Mouse (Mus musculus): ENCODE results near the gene Dennd1c. TPM values are rescaled to one million over a fixed set of nuclear protein-coding genes. Genes with fewer than 3 reads are reported as not detected.
"Not testable (repeated sequence)": the region's sequence is repeated elsewhere in the genome, so short reads cannot be mapped to it uniquely, and the experiment has no call there.

The Dennd1c gene
- polyA plus RNA-seq, 1 experiment from 2014 or later = 6.0 TPM

DNA sequence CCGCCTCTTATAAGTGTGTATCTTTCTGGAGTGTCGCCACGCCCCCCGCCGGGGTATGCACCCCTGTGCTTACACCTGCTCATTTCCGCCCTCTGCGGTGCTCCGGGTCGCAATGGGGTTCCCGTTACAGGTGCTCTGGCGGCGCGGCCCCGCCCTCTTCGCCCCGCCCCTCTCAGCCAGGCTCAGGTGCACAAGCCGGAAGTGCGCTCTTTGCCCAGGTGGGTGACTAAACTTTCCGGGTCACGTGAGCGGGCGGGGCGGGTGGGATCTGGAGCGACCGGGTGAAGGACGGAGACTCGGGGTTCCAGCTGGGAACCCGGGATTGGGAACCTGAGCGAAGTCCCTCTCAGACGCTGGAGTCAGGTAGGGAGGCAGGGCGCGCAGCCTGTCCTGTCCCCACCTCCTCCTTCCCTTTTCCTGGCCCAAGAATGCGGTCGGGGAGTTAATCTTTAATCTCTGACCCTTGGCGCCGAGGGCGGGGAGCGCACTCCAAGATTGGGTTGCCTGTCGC lies 16.2 kb downstream of the Dennd1c start:
- 0 out of 2 replicates have a peak, but pooled peaks cover 8% of the 10 kb centered on the region for H3K36me3 ChIP-seq
- no peaks in the 10 kb centered on the region for H3K9me3 ChIP-seq (replicated peaks)
- peak; percentile 38 for ATAC-seq (replicated peaks; ENCODE audit: low FRiP score)
- H3K27me3 ChIP-seq = peaks cover 33% of the 10 kb centered on the region
- peak overlapping the region; percentile 60 for H3K4me2 ChIP-seq
- H3K4me1 ChIP-seq = peaks cover 37% of the 10 kb centered on the region
- H3K9ac ChIP-seq = peak overlapping the region; percentile 50
- under 1% methylated on average over 39 of the region's 39 CpGs for WGBS
- peak overlapping the region; percentile 53 for H3K4me3 ChIP-seq (replicated peaks)
- H3K27ac ChIP-seq = peak overlapping the region; percentile 91

DNA sequence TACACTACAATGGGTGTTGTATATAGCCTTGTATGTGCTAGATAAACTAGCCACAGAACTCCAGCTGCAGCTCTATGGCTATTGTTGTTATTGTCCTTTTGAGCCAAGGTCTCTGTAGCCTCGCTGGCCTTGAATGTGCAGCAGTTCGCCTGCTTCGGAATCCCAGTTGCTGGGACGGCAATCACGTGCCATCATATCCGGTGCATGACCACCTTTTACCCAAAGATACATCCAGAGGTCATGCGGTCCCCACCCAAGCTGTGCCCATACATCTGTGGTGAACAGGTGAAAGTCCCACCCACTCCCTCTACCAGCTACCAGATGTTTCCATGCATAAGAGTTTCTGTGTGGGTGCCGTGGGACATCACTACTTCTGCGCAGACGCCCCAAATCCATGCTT lies 17.2 kb downstream of the Dennd1c start:
- Histone ChIP-seq H3K27ac (peak overlapping the region; percentile 84), H3K9ac (no peak overlapping the region), H3K4me3 (replicated peaks) (peak overlapping the region; percentile 84), H3K36me3 (peaks cover 11% of the 10 kb centered on the region; the same call in 1 of the 2 replicates), H3K4me2 (peak overlapping the region; percentile 93), H3K4me1 (peaks cover 37% of the 10 kb centered on the region), H3K27me3 (peaks cover 33% of the 10 kb centered on the region), H3K9me3 (replicated peaks) (no peaks in the 10 kb centered on the region)
- no peak for ATAC-seq (replicated peaks; ENCODE audit: low FRiP score)
- WGBS = 40% methylated on average over 10 of the region's 10 CpGs

- H3K36me3 ChIP-seq = peaks cover 17% of the 10 kb centered on the region
- ATAC-seq (replicated peaks; ENCODE audit: low FRiP score) = peak; percentile 88
- peak overlapping the region; percentile 84 for H3K4me3 ChIP-seq (replicated peaks)
- no peaks in the 10 kb centered on the region for H3K9me3 ChIP-seq (replicated peaks)
- H3K4me2 ChIP-seq = peak overlapping the region; percentile 93
- under 1% methylated on average over 44 of the region's 44 CpGs for WGBS
- H3K27ac ChIP-seq = peak overlapping the region; percentile 84
- peaks cover 37% of the 10 kb centered on the region for H3K4me1 ChIP-seq
- H3K9ac ChIP-seq = peak overlapping the region; percentile 75
- H3K27me3 ChIP-seq = peaks cover 33% of the 10 kb centered on the region
Measured at GRCm38 (mm10) chr17:57060231-57060801, 18.0 kb downstream of the Dennd1c start.

GRCm38 (mm10) chr17:57059486-57059977 lies 18.8 kb downstream of the Dennd1c start, which contains the start of gene Slc25a23:
Gene Slc25a23, minus strand, starts transcription at chr17:57059863.
- Histone ChIP-seq H3K27me3 (peaks cover 33% of the 10 kb centered on the region), H3K27ac (peak within 1 kb of the TSS; percentile 84), H3K4me2 (peak within 1 kb of the TSS; percentile 93), H3K9ac (peak within 1 kb of the TSS; percentile 75), H3K36me3 (peaks cover 24% of the 10 kb centered on the region), H3K4me3 (replicated peaks) (peak within 1 kb of the TSS; percentile 84), H3K4me1 (peaks cover 37% of the 10 kb centered on the region), H3K9me3 (replicated peaks) (no peaks in the 10 kb centered on the region)
- ATAC-seq (replicated peaks; ENCODE audit: low FRiP score) = peak; percentile 69
- WGBS = 0% methylated on average over 33 of the region's 45 CpGs

- peak within 1 kb of the TSS; percentile 75 for H3K9ac ChIP-seq
- peaks cover 37% of the 10 kb centered on the region for H3K4me1 ChIP-seq
- H3K4me2 ChIP-seq = peak within 1 kb of the TSS; percentile 93
- H3K36me3 ChIP-seq = peaks cover 28% of the 10 kb centered on the region
- ATAC-seq (replicated peaks; ENCODE audit: low FRiP score) = no peak
- WGBS = 2% methylated on average over 14 of the region's 22 CpGs
- H3K9me3 ChIP-seq (replicated peaks) = no peaks in the 10 kb centered on the region
- H3K4me3 ChIP-seq (replicated peaks) = peak within 1 kb of the TSS; percentile 84
- H3K27ac ChIP-seq = peak within 1 kb of the TSS; percentile 84
- H3K27me3 ChIP-seq = peaks cover 29% of the 10 kb centered on the region
Measured at GRCm38 (mm10) chr17:57058891-57059485, 19.3 kb downstream of the Dennd1c start, which contains the start of gene Crb3. Gene Crb3, plus strand, starts transcription at chr17:57059105.

GRCm38 (mm10) chr17:57056246-57056645 lies 22.1 kb downstream of the Dennd1c start:
- Histone ChIP-seq H3K36me3 (peaks cover 49% of the 10 kb centered on the region), H3K27me3 (peaks cover 5% of the 10 kb centered on the region), H3K27ac (no peak overlapping the region), H3K4me1 (peaks cover 24% of the 10 kb centered on the region), H3K4me2 (no peak overlapping the region), H3K4me3 (replicated peaks) (no peak overlapping the region), H3K9me3 (replicated peaks) (no peaks in the 10 kb centered on the region), H3K9ac (no peak overlapping the region)
- no peak for ATAC-seq (replicated peaks; ENCODE audit: low FRiP score)
- WGBS = 83% methylated on average over 3 of the region's 3 CpGs

GRCm38 (mm10) chr17:57051679-57052078 lies 26.6 kb downstream of the Dennd1c start:
- WGBS = 90% methylated on average over 4 of the region's 4 CpGs
- H3K4me2 ChIP-seq; H3K27ac ChIP-seq; H3K9ac ChIP-seq; H3K9me3 ChIP-seq (replicated peaks); H3K4me3 ChIP-seq (replicated peaks); H3K4me1 ChIP-seq; ATAC-seq (replicated peaks; ENCODE audit: low FRiP score); H3K27me3 ChIP-seq: not testable (repeated sequence)
- H3K36me3 ChIP-seq = peaks cover 66% of the 10 kb centered on the region

GRCm38 (mm10) chr17:57048816-57049215 lies 29.5 kb downstream of the Dennd1c start:
- Histone ChIP-seq H3K4me2 (no peak overlapping the region), H3K27me3 (no peaks in the 10 kb centered on the region), H3K36me3 (peaks cover 54% of the 10 kb centered on the region), H3K9me3 (replicated peaks) (no peaks in the 10 kb centered on the region), H3K4me3 (replicated peaks) (no peak overlapping the region), H3K9ac (no peak overlapping the region), H3K4me1 (0 out of 2 replicates have a peak, but pooled peaks cover 5% of the 10 kb centered on the region), H3K27ac (no peak overlapping the region)
- WGBS = 87% methylated on average over 3 of the region's 3 CpGs
- ATAC-seq (replicated peaks; ENCODE audit: low FRiP score) = no peak

GRCm38 (mm10) chr17:57047406-57047805 lies 30.9 kb downstream of the Dennd1c start:
- peaks cover 40% of the 10 kb centered on the region for H3K36me3 ChIP-seq
- 0 out of 2 replicates have a peak, but pooled peaks cover 5% of the 10 kb centered on the region for H3K4me1 ChIP-seq
- H3K4me2 ChIP-seq = no peak overlapping the region
- H3K9me3 ChIP-seq (replicated peaks) = no peaks in the 10 kb centered on the region
- H3K27ac ChIP-seq = no peak overlapping the region
- H3K4me3 ChIP-seq (replicated peaks) = no peak overlapping the region
- peak; percentile 34 for ATAC-seq (replicated peaks; ENCODE audit: low FRiP score)
- no peaks in the 10 kb centered on the region for H3K27me3 ChIP-seq
- WGBS = 49% methylated on average over 5 of the region's 5 CpGs
- no peak overlapping the region for H3K9ac ChIP-seq

GRCm38 (mm10) chr17:57041554-57041953 lies 36.8 kb downstream of the Dennd1c start, which contains the start of gene Slc25a41:
Gene Slc25a41, minus strand, starts transcription at chr17:57041654.
- Histone ChIP-seq H3K27me3 (peaks cover 15% of the 10 kb centered on the region), H3K4me3 (replicated peaks) (no peak within 1 kb of the TSS), H3K9me3 (replicated peaks) (no peaks in the 10 kb centered on the region), H3K4me1 (peaks cover 3% of the 10 kb centered on the region; the same call in 1 of the 2 replicates), H3K4me2 (no peak within 1 kb of the TSS), H3K36me3 (peaks cover 11% of the 10 kb centered on the region), H3K9ac (no peak within 1 kb of the TSS), H3K27ac (no peak within 1 kb of the TSS)
- 78% methylated on average over 8 of the region's 8 CpGs for WGBS
- ATAC-seq (replicated peaks; ENCODE audit: low FRiP score) = no peak

- no peak overlapping the region for H3K9ac ChIP-seq
- 47% methylated on average over 8 of the region's 8 CpGs for WGBS
- peaks cover 3% of the 10 kb centered on the region; the same call in 1 of the 2 replicates for H3K4me1 ChIP-seq
- H3K4me3 ChIP-seq (replicated peaks) = no peak overlapping the region
- ATAC-seq (replicated peaks; ENCODE audit: low FRiP score) = no peak
- H3K27me3 ChIP-seq = peaks cover 15% of the 10 kb centered on the region
- no peak overlapping the region for H3K27ac ChIP-seq
- H3K4me2 ChIP-seq = 0 out of 2 replicates have a peak overlapping the region, but pooled peaks have one; percentile 39
- no peaks in the 10 kb centered on the region for H3K36me3 ChIP-seq
- no peaks in the 10 kb centered on the region for H3K9me3 ChIP-seq (replicated peaks)
Measured at GRCm38 (mm10) chr17:57038978-57039377, 39.3 kb downstream of the Dennd1c start.

- Histone ChIP-seq H3K27ac (no peak overlapping the region), H3K4me2 (peak overlapping the region; percentile 66), H3K27me3 (peaks cover 3% of the 10 kb centered on the region; the same call in 1 of the 2 replicates), H3K9me3 (replicated peaks) (no peaks in the 10 kb centered on the region), H3K36me3 (peaks cover 11% of the 10 kb centered on the region), H3K4me3 (replicated peaks) (0 out of 2 replicates have a peak overlapping the region, but pooled peaks have one; percentile 97), H3K9ac (no peak overlapping the region), H3K4me1 (peaks cover 24% of the 10 kb centered on the region)
- ATAC-seq (replicated peaks; ENCODE audit: low FRiP score) = no peak
- WGBS = 82% methylated on average over 4 of the region's 4 CpGs
Measured at GRCm38 (mm10) chr17:57032854-57033253, 45.5 kb downstream of the Dennd1c start.
